Mouse (Mus musculus): ENCODE results near the gene Fmnl1.

GRCm38 (mm10) chr11:103246731-103247290 is 75.9 kb downstream of the Fmnl1 start:
- TF ChIP-seq CTCF (IDR thresholded peaks at IDR 0.05; ENCODE audit: control insufficient read depth, insufficient read depth, insufficient read length) (no peak), USF1 (IDR thresholded peaks at IDR 0.05; ENCODE audit: low read depth) (no peak), MAX (IDR thresholded peaks at IDR 0.05) (no peak), CEBPB (IDR thresholded peaks at IDR 0.05; ENCODE audit: low read depth) (no peak)

Measured in C2C12 (cell line).